Mouse (Mus musculus) stomach, postnatal 0 days (tissue): ENCODE data around the gene Epb41l2.

ENCODE experiments used
- CTCF ChIP-seq: IDR thresholded peaks from 2 replicates; pipeline ENCODE4 v1.5.1; 2016; ENCODE audit warnings: antibody characterized with exemption, low read depth, mild to moderate bottlenecking, moderate library complexity
- EP300 ChIP-seq: optimal IDR thresholded peaks from 2 replicates; pipeline ENCODE3; 2016; ENCODE audit warnings: antibody characterized with exemption

GRCm38 (mm10) chr10:25392786-25393185, 33.2 kb downstream of the Epb41l2 start:
- no peak for TF ChIP-seq CTCF
- TF ChIP-seq EP300 = no peak
